Mouse (Mus musculus) kidney, adult 11 months (tissue): ENCODE measurements around the gene Prmt2.

ENCODE experiments used
- DNase-seq: peaks from one replicate; pipeline ENCODE4 v3.0.0; 2022

Gene Prmt2

DNA sequence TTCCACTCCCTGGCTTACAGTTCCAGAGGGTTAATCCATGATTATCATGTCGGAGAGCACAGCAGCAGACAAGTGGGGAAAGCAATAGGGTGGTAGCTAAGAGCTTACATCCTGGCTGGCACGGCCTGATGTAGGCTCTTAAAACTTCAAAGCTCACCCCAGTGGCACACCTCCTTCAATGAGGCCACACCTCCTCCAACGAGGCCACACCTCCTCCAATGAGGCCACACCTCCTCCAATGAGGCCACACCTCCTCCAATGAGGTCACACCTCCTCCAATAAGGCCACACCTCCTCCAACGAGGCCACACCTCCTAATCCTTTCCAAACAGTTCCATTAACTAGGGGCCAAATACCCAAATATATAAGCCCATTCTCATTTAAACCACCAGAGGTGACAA lies 23.5 kb downstream of the Prmt2 start:
- DNase-seq = no peak

DNA sequence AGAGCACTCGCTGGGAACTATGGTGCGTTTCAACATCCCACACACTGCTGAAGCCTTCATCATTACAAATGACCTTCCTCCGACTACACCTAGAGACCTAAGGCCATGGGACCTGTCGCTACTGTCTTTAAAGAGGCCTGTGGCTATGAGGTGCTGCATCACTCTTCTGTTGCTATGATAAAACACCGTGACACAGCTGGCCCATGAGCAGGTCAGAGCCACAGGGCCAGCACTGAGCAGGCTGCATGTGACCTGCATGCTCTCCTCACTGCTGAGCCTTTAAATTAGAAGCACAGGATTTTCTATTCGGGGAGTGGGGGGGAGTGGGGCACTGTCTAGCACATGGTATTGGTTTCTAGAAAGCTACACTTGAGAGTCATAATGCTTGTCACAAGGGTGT lies 25.5 kb downstream of the Prmt2 start:
- DNase-seq = no peak

DNA sequence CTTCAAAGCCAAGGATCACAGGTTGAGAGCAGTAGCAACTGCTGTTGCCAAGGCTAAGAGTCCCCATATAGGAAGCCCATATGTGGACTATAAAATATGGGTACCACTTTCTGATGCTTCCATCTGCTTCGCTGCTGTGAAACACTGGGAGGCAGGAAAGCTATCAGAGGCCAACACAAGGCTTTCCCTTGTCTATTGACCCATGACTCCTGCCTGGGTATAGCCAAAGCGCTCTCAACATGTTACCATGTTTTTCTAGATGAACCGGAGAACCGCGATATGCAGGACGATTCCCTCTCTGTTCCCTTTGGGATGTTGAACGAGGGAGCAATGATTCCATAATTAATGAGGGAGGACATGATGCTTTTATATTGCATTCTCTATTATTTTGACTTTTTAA lies 26.9 kb downstream of the Prmt2 start:
- no peak for DNase-seq

DNA sequence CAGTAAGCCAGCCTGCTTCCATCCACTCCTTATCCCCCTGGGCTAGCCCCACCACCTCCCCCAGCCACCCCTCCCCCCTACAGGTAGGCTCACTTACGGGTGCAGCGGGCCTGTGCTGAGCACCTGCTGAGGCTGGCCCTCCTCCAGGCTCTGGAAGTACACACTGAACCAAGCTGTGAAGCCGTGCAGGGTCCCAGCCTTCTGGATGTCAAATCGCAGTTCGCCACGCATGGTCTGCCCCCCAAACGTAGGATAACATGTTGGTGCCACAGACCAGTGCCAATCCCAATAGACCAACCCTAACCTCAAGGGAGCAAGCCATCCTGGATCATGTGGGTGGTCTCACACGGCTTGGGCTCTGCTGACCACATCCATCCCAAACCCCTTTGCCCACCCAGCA lies 28.4 kb downstream of the Prmt2 start:
- no peak for DNase-seq

DNA sequence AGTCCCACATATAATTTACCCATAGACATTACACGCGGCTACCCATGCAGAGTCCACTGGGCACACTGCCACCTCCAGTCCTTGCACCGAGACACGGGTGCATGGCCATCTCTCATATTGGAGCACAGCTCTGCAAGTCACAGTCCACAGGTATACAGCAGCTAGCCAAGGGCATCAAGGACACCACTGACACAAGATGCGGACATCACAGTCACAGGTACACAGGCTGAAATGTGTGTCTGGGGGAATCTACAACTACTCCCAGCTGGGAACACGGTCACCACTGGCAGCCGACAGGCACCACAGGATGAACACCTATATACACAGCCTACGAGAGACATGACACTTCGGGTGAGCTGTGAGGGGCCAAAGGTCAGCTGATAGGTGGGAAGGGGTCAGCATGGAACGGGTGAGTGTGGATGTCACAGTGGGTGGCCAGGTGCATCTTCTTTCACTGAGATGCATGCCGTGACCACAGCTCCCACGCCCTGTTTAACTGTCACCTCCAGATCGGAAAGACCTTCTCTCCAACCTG lies 30.3 kb downstream of the Prmt2 start:
- DNase-seq = no peak

DNA sequence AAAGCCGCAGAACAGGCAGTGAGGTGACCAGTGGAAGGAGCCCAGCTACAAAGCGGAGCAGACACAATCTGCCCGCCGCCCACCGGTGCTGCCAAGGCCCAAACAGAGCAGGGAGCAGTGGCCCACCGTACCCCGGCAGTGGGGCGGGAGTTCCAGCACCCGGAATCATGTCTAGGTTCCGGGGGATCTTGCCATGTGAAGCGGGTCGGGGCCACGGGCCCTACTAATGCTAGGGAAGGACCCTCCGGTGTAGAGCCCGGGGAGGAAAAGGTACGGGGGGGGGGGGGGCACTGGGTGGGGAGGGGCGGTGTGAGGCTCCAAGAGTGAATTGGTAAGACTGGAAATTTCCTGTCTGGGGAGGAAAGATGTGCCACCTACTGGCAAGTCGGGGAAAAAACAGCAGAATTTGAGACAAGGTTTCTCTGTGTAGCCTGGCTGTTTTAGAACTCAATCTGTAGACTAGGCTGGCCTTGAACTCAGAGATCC lies 33.8 kb downstream of the Prmt2 start:
- DNase-seq = peak; percentile 17

DNA sequence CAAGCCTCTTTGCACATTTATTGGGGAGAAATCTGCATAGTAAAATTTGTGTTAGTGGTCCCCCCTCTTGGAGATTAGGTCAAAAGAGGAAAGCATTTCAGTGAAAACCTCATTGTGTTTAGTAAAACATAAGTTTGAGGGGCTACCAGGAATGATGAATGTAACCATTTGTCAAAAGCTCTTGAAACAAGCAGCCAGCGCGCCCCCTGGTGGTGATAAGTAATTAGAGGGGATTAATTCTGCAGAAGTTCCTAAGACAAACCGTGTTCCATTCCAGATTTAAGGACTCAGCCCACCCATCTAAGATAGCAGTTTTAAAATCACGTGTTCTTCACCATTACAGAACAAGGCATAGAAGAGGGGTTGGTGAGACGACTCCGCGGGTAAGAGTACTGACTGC lies 35.7 kb downstream of the Prmt2 start:
- peak; percentile 46 for DNase-seq

DNA sequence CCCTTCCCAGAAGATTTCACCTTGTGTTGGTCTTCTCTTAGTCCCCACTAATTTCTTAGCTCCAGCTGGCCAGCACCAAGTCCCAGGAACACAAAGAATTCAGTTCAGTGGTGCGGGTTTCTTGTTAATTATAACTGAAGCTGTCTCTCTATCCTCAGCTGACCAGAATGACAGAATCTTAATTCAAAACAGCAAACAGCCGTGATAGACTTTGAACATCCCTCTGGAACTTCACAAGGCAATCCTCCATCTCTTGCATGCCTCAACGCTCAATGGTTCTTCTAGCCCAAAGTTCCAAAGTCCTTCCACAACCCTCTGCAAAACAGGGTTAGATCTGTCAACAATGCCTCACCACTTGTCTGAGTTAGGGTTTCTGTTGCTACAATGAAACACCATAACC lies 36.2 kb downstream of the Prmt2 start:
- peak; percentile 64 for DNase-seq

DNA sequence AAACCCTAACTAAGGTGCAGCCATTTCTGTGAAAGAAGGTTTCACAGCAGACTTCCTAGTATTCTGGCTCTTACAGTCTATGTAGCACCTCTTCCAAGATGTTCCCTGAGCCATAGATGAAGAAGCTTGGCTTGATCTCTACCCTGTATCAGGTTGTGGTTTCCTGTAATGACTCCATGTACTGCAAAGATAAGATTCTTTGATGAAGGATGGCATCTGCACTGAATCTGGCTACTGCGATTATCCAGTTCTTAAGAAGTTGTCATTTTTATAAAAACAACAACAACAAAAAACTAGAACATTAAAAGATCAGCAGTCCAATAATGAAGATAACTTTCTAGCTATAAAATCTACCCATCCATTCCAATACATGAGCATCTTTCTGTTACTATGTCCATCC lies 49.7 kb downstream of the Prmt2 start:
- DNase-seq = no peak

DNA sequence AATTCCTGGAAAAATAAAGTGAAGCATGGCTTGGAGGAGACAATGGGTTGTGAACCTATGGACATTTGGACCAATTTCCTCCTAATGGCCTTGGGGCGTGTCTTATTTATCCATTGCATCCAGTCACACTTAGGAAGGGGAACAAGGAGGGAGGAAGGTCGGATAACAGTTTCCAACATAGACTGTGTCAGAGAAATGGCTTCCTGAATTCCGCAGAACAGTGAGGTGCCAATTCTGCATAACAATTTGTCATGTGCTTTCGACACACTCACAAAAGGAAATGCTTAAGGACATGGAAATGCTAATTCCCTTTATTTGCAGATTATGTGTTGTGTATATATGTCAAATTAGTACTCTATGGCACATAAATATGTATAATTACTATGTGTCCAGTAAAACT lies 52.4 kb downstream of the Prmt2 start:
- DNase-seq = no peak

DNA sequence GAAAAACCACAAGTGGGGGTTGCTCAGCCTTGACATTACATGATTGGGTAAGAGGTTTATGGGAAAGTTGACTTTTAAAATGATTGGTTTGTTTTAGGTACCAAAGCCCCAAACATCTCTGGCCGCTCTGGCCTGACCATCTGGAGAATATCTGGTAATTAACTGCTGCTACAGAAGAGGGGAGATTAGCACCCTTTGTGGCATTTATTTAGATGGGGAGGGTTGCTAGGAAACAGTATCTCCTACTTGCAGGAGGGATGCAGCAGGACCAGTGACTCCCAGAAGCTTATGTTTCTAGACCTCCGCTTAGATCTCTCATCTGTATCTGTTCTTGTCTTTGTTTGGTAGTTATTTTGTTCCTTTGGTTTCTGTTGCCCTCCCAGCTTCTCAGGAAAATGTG lies 62.8 kb downstream of the Prmt2 start:
- no peak for DNase-seq

DNA sequence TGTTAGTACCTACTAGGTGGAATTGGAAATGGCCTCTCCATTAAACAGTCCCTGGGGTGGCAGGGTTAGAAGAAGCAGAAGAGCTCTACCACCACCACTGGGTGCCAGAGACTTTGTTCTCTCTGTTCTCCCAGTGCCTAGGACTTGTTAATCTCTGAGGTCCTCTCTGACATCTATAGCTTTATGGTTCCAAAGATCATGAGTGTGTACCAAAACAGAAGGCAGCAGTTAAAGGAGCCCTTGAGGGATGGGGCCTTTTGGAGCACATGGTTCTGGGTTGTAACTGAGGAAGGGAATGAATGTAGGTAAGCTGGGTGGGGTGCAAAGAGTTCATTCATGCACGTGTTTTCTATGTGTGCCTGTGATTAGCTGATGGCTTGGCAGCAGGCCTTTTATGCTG lies 79.7 kb downstream of the Prmt2 start:
- DNase-seq = no peak

DNA sequence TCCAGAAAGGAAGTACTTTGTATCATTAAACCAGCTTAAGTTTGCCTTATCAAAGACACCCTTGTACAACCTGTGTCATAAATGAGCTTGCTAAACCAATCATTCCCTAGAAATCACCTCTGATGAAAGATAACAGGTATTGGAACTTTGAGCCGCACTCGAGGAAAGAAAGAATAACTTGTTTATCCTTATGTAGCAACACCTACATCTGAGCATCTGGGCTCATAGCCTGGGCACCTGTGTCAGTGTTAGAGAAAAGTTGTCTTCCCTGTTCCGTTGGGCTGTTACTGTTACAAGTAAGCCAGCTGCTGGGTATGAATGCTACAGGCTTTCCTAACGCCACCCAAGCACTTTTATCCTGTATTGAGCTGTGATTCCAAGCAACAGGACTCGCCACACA lies 80.1 kb downstream of the Prmt2 start:
- DNase-seq = no peak
